Mouse (Mus musculus) lung, adult 18-20 months (tissue): ENCODE results near the gene Gm28048.

Source experiments
- DNase-seq, 2 experiments: peaks; one replicate each; pipeline ENCODE4 v3.0.0; 2022; ENCODE audit warnings: mixed read lengths in 2 of 2

Gene Gm28048

GRCm38 (mm10) chr11:22981984-22982757 is at the start of gene Gm28048, which contains the start of gene Commd1:
Gm28048 (minus strand) TSS chr11:22982090.
Commd1 (minus strand) TSS chr11:22982382.
- peak; percentile 95 for DNase-seq

- DNase-seq, result no peak
These were observed 47.5 kb upstream of the Gm28048 start for GRCm38 (mm10) chr11:23029399-23029798.

- DNase-seq, result no peak
These were observed 47.1 kb upstream of the Gm28048 start for GRCm38 (mm10) chr11:23028957-23029356.

- no peak for DNase-seq
These were observed 42.3 kb upstream of the Gm28048 start for GRCm38 (mm10) chr11:23024169-23024568.

GRCm38 (mm10) chr11:23023155-23023554 is 41.3 kb upstream of the Gm28048 start:
- DNase-seq, result no peak

GRCm38 (mm10) chr11:23020841-23021240 is 39.0 kb upstream of the Gm28048 start:
- DNase-seq, result no peak

GRCm38 (mm10) chr11:23020116-23020770 is 38.4 kb upstream of the Gm28048 start:
- DNase-seq, result no peak

- DNase-seq, result no peak
These were observed 36.1 kb upstream of the Gm28048 start for GRCm38 (mm10) chr11:23017943-23018342.

- no peak for DNase-seq
These were observed 33.1 kb upstream of the Gm28048 start for GRCm38 (mm10) chr11:23014996-23015395.

GRCm38 (mm10) chr11:23013580-23014294 is 31.8 kb upstream of the Gm28048 start:
- no peak for DNase-seq

GRCm38 (mm10) chr11:23013096-23013495 is 31.2 kb upstream of the Gm28048 start:
- peak in 1 of 2 experiments; percentile 23 for DNase-seq

- no peak for DNase-seq
These were observed 26.9 kb upstream of the Gm28048 start for GRCm38 (mm10) chr11:23008824-23009200.

GRCm38 (mm10) chr11:23008181-23008823 is 26.4 kb upstream of the Gm28048 start:
- DNase-seq, result peak; percentile 83 to 88

GRCm38 (mm10) chr11:23007481-23008180 is 25.7 kb upstream of the Gm28048 start, which contains the start of gene Fam161a:
Fam161a (plus strand) TSS chr11:23007531.
- peak; percentile 77 to 90 for DNase-seq

GRCm38 (mm10) chr11:23007166-23007480 is 25.2 kb upstream of the Gm28048 start:
- no peak for DNase-seq

- no peak for DNase-seq
These were observed 23.4 kb upstream of the Gm28048 start for GRCm38 (mm10) chr11:23005276-23005675.

GRCm38 (mm10) chr11:22998308-22998707 is 16.4 kb upstream of the Gm28048 start:
- no peak for DNase-seq

- DNase-seq, result no peak
These were observed 13.6 kb upstream of the Gm28048 start for GRCm38 (mm10) chr11:22995461-22995860.

- DNase-seq, result peak in 1 of 2 experiments; percentile 39
These were observed 12.4 kb upstream of the Gm28048 start for GRCm38 (mm10) chr11:22994271-22994670.

- DNase-seq, result no peak
These were observed 9.4 kb upstream of the Gm28048 start for GRCm38 (mm10) chr11:22991218-22991835.

- peak; percentile 94 to 95 for DNase-seq
These were observed 8.7 kb upstream of the Gm28048 start, which contains the start of gene Cct4 for GRCm38 (mm10) chr11:22990393-22991126. Cct4 (plus strand) TSS chr11:22990519.
